Mouse (Mus musculus) neural tube, embryonic 11.5 days (tissue): ENCODE results near the gene Cldn3. TPM values are rescaled to one million over a fixed set of nuclear protein-coding genes. Genes with fewer than 3 reads are reported as not detected.
"Not testable (repeated sequence)": the region's sequence is repeated elsewhere in the genome, so short reads cannot be mapped to it uniquely, and the experiment has no call there.

Source experiments
- ATAC-seq: fragments of 200-750 bp; cut with Nextera tagmentation; 2 replicates; pipeline ENCODE4 v1.8.0; 2017; ENCODE audit warnings: moderate number of reproducible peaks, mild to moderate bottlenecking, moderate TSS enrichment, moderate library complexity; ENCODE audit not compliant: insufficient read depth, low FRiP score, low TSS enrichment
- DNase-seq: peaks from one replicate; pipeline ENCODE4 v3.0.0-alpha.2; 2015; ENCODE audit warnings: low spot score
- H3K27ac ChIP-seq: fragments of 300-500 bp; sonication (generic); 2 replicates; pipeline ENCODE4 v1.5.1; 2014; ENCODE audit warnings: low read depth, mild to moderate bottlenecking, low read length
- H3K27me3 ChIP-seq: fragments of 300-500 bp; sonication (generic); 2 replicates; pipeline ENCODE4 v1.6.1; 2014; ENCODE audit warnings: mild to moderate bottlenecking, low read length, mixed read lengths; ENCODE audit not compliant: control insufficient read depth, insufficient read depth
- H3K36me3 ChIP-seq: fragments of 300-500 bp; sonication (generic); 2 replicates; pipeline ENCODE4 v1.6.1; 2014; ENCODE audit warnings: mild to moderate bottlenecking, low read length, moderate library complexity, mixed read lengths; ENCODE audit not compliant: control insufficient read depth, insufficient read depth
- H3K4me1 ChIP-seq: fragments of 300-500 bp; sonication (generic); 2 replicates; pipeline ENCODE4 v1.6.1; 2014; ENCODE audit warnings: low read length, mixed read lengths; ENCODE audit not compliant: control insufficient read depth, insufficient read depth
- H3K4me2 ChIP-seq: fragments of 300-500 bp; sonication (generic); 2 replicates; pipeline ENCODE4 v1.6.1; 2014; ENCODE audit warnings: low read depth, mild to moderate bottlenecking, moderate library complexity
- H3K4me3 ChIP-seq: fragments of 300-500 bp; sonication (generic); 2 replicates; pipeline ENCODE4 v1.5.1; 2014; ENCODE audit warnings: low read depth, low read length
- H3K9ac ChIP-seq: fragments of 300-500 bp; sonication (generic); 2 replicates; pipeline ENCODE4 v1.6.1; 2014; ENCODE audit warnings: mild to moderate bottlenecking, low read length
- H3K9me3 ChIP-seq: fragments of 300-500 bp; sonication (generic); 2 replicates; pipeline ENCODE4 v1.6.1; 2016; ENCODE audit warnings: low read length; ENCODE audit not compliant: control insufficient read depth
- WGBS: fragments of 180-500 bp; shearing (Covaris S2); extraction: QIAGEN DNeasy Blood & Tissue Kit; methylation state at CpG from one replicate; pipeline ENCODE4 v1.1.7; 2014; 5-methylcytosine and 5-hydroxymethylcytosine counted together
- polyA plus RNA-seq: library from polyadenylated mRNA; unstranded; fragments of >200 nt; fragmentation: Nextera tagmentation; extraction: Ambion mirVana; gene quantifications from 2 replicates; pipeline ENCODE4 v1.2.1, GENCODE M21; 2014

Gene Cldn3
- polyA plus RNA-seq, 1 experiment from 2014 or later: 2.2 TPM

- no peaks in the 10 kb centered on the region for H3K9me3 ChIP-seq
- ATAC-seq: no peak
- no peak for DNase-seq
- H3K9ac ChIP-seq: no peak overlapping the region
- no peak overlapping the region for H3K4me2 ChIP-seq
- H3K4me1 ChIP-seq: peaks cover 7% of the 10 kb centered on the region
- no peaks in the 10 kb centered on the region for H3K36me3 ChIP-seq
- no peak overlapping the region for H3K4me3 ChIP-seq
- no peak overlapping the region for H3K27ac ChIP-seq
- no peaks in the 10 kb centered on the region for H3K27me3 ChIP-seq
- 88% methylated on average over 2 of the region's 2 CpGs for WGBS
Observed at GRCm38 (mm10) chr5:134961519-134961918, 24.5 kb upstream of the Cldn3 start.

- no peak for ATAC-seq
- DNase-seq: no peak
- peaks cover 8% of the 10 kb centered on the region for H3K4me1 ChIP-seq
- 0 out of 2 replicates have a peak, but pooled peaks cover 3% of the 10 kb centered on the region for H3K27me3 ChIP-seq
- no peak overlapping the region for H3K9ac ChIP-seq
- H3K9me3 ChIP-seq: no peaks in the 10 kb centered on the region
- 39% methylated on average over 5 of the region's 5 CpGs for WGBS
- no peak overlapping the region for H3K27ac ChIP-seq
- no peak overlapping the region for H3K4me2 ChIP-seq
- no peak overlapping the region for H3K4me3 ChIP-seq
- no peaks in the 10 kb centered on the region for H3K36me3 ChIP-seq
Observed at GRCm38 (mm10) chr5:134963546-134963945, 22.5 kb upstream of the Cldn3 start.

- not testable (repeated sequence) for H3K4me3 ChIP-seq, H3K27me3 ChIP-seq, H3K9me3 ChIP-seq, DNase-seq, ATAC-seq, H3K9ac ChIP-seq, H3K4me2 ChIP-seq, H3K36me3 ChIP-seq, H3K4me1 ChIP-seq, H3K27ac ChIP-seq
Observed at GRCm38 (mm10) chr5:134964655-134965054, 21.4 kb upstream of the Cldn3 start.

DNA sequence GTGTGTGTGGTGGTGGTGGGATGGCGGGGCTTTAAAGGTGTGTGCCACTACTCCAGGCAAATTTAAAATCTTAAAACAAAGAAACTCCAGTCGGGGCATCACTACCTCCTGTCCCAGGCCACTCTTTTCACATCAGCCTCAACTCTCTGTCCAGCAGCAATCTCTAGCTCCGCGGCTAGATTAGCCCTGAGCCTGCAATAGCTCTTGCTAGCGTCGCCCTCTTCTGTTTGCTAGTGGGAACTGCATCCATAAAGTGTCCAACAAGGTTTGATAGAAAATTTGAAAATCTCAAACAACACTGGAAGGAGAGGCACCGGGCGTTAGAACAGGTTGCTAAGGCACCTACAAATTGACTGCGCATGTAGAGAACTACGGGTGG lies 20.6 kb upstream of the Cldn3 start:
- no peak overlapping the region for H3K27ac ChIP-seq
- 5% methylated on average over 10 of the region's 10 CpGs for WGBS
- H3K4me1 ChIP-seq: peaks cover 8% of the 10 kb centered on the region
- H3K4me2 ChIP-seq: peak overlapping the region; percentile 25
- ATAC-seq (no peak), DNase-seq (peak; percentile 75)
- H3K9me3 ChIP-seq: no peaks in the 10 kb centered on the region
- H3K9ac ChIP-seq: no peak overlapping the region
- 0 out of 2 replicates have a peak, but pooled peaks cover 3% of the 10 kb centered on the region for H3K27me3 ChIP-seq
- H3K4me3 ChIP-seq: no peak overlapping the region
- H3K36me3 ChIP-seq: no peaks in the 10 kb centered on the region

- Histone ChIP-seq H3K9me3 (no peaks in the 10 kb centered on the region), H3K4me3 (no peak overlapping the region), H3K27me3 (0 out of 2 replicates have a peak, but pooled peaks cover 3% of the 10 kb centered on the region), H3K4me1 (peaks cover 8% of the 10 kb centered on the region), H3K9ac (peak overlapping the region; percentile 26; the same call in 1 of the 2 replicates), H3K4me2 (peak overlapping the region; percentile 25), H3K27ac (no peak overlapping the region), H3K36me3 (no peaks in the 10 kb centered on the region)
- ATAC-seq: no peak
- 5% methylated on average over 31 of the region's 33 CpGs for WGBS
- DNase-seq: no peak
Observed at GRCm38 (mm10) chr5:134965852-134966821, 19.9 kb upstream of the Cldn3 start.

- WGBS: 70% methylated on average over 20 of the region's 20 CpGs
- no peak overlapping the region for H3K4me2 ChIP-seq
- 0 out of 2 replicates have a peak, but pooled peaks cover 3% of the 10 kb centered on the region for H3K27me3 ChIP-seq
Observed at GRCm38 (mm10) chr5:134967164-134967944, 18.7 kb upstream of the Cldn3 start.

DNA sequence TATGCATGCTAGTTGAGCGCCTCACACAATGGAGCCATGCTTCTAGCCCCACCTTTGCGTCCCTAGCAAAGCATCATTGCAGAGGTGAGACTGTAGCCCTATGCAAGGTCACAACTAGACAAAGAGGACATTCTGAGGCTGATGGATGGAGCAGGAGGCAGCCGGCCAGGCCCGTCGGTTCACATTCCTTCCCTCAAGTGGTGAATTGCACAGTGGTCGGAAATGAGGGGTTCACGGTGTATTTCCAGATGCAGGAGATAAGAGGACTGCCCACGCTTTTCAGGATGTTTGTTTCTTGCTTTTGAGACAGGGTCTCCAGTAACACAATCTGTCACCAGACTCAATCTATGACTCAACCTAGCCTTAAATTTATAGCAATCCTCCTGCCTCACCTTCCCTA lies 15.3 kb upstream of the Cldn3 start:
- 79% methylated on average over 8 of the region's 8 CpGs for WGBS
- Histone ChIP-seq H3K9me3 (no peaks in the 10 kb centered on the region), H3K27ac (no peak overlapping the region), H3K4me1 (peaks cover 7% of the 10 kb centered on the region), H3K4me3 (no peak overlapping the region), H3K36me3 (no peaks in the 10 kb centered on the region), H3K9ac (no peak overlapping the region), H3K4me2 (no peak overlapping the region), H3K27me3 (0 out of 2 replicates have a peak, but pooled peaks cover 3% of the 10 kb centered on the region)
- no peak for DNase-seq
- ATAC-seq: no peak

More at GRCm38 (mm10) chr5:134967164-134967944, 18.7 kb upstream of the Cldn3 start:
- H3K4me3 ChIP-seq: no peak overlapping the region
- no peaks in the 10 kb centered on the region for H3K36me3 ChIP-seq
- DNase-seq: no peak
- no peak overlapping the region for H3K27ac ChIP-seq
- no peak for ATAC-seq
- no peaks in the 10 kb centered on the region for H3K9me3 ChIP-seq
- H3K4me1 ChIP-seq: peaks cover 8% of the 10 kb centered on the region
- H3K9ac ChIP-seq: no peak overlapping the region

- Histone ChIP-seq H3K9ac (no peak overlapping the region), H3K4me2 (no peak overlapping the region), H3K27ac (no peak overlapping the region), H3K27me3 (no peaks in the 10 kb centered on the region), H3K4me1 (no peaks in the 10 kb centered on the region), H3K4me3 (no peak overlapping the region), H3K36me3 (no peaks in the 10 kb centered on the region), H3K9me3 (no peaks in the 10 kb centered on the region)
- no peak for ATAC-seq
- no peak for DNase-seq
Observed at GRCm38 (mm10) chr5:134973081-134973480, 12.9 kb upstream of the Cldn3 start.
